Mouse (Mus musculus) ES-E14 (cell line): ENCODE results near the gene Il4i1. TPM values are rescaled to one million over a fixed set of nuclear protein-coding genes. Genes with fewer than 3 reads are reported as not detected.

Experiments used
- DNase-seq: peaks from one replicate; pipeline ENCODE4 v3.0.0-alpha.2; 2013; ENCODE audit warnings: low read depth, low spot score
- H3K27ac ChIP-seq: 2 replicates; pipeline ENCODE4 v1.5.1; 2012; ENCODE audit warnings: low read depth, mild to moderate bottlenecking, low read length, moderate library complexity, mixed read lengths; ENCODE audit not compliant: poor library complexity, insufficient read depth, severe bottlenecking
- H3K36me3 ChIP-seq: 2 replicates; pipeline ENCODE4 v1.6.1; 2012; ENCODE audit warnings: mild to moderate bottlenecking, low read length, moderate library complexity, mixed read lengths; ENCODE audit not compliant: control insufficient read depth, poor library complexity, insufficient read depth, severe bottlenecking
- H3K4me1 ChIP-seq, 2 experiments: fragments of 150-350 bp in 1 of 2; sonication (generic) in 1 of 2; 2 replicates each; pipeline ENCODE4 v1.6.1; 2012; ENCODE audit warnings: low read length in 2 of 2, mild to moderate bottlenecking in 1 of 2, mixed read lengths in 1 of 2; ENCODE audit not compliant: control insufficient read depth in 2 of 2, insufficient read depth in 2 of 2, poor library complexity in 1 of 2
- H3K4me3 ChIP-seq, 2 experiments: fragments of 150-350 bp in 1 of 2; sonication (generic) in 1 of 2; 2 replicates each; pipeline ENCODE4 v1.5.1; 2012; ENCODE audit warnings: low read length in 2 of 2, low read depth in 1 of 2, mild to moderate bottlenecking in 1 of 2, mixed read lengths in 1 of 2; ENCODE audit not compliant: insufficient read depth in 1 of 2, poor library complexity in 1 of 2, severe bottlenecking in 1 of 2
- H3K9ac ChIP-seq: 2 replicates; pipeline ENCODE4 v1.6.1; 2012; ENCODE audit warnings: low read depth, mild to moderate bottlenecking, low read length, mixed read lengths; ENCODE audit not compliant: poor library complexity, insufficient read depth, severe bottlenecking
- H3K9me3 ChIP-seq: fragments of 150-350 bp; sonication (generic); 2 replicates; pipeline ENCODE4 v1.6.1; 2012; ENCODE audit warnings: low read depth, mild to moderate bottlenecking, low read length; ENCODE audit not compliant: control insufficient read depth, insufficient read depth
- CHD2 ChIP-seq: IDR thresholded peaks from 2 replicates; pipeline ENCODE4 v1.6.1; 2014; ENCODE audit warnings: mild to moderate bottlenecking, low read depth, low read length, inconsistent platforms
- HCFC1 ChIP-seq: IDR thresholded peaks from 2 replicates; pipeline ENCODE4 v1.6.1; 2012; ENCODE audit warnings: low read length, inconsistent platforms, borderline replicate concordance; ENCODE audit not compliant: insufficient read depth
- MAFK ChIP-seq: IDR thresholded peaks from 2 replicates; pipeline ENCODE4 v1.6.1; 2014; ENCODE audit warnings: mild to moderate bottlenecking, low read depth, low read length, inconsistent platforms; ENCODE audit not compliant: insufficient read depth
- ZC3H11A ChIP-seq: IDR thresholded peaks from 2 replicates; pipeline ENCODE4 v1.6.1; 2012; ENCODE audit warnings: low read depth, mild to moderate bottlenecking, inconsistent platforms, low read length, borderline replicate concordance
- ZNF384 ChIP-seq: IDR thresholded peaks from 2 replicates; pipeline ENCODE4 v1.6.1; 2012; ENCODE audit warnings: low read depth, low read length, inconsistent platforms
- in situ Hi-C, 2 experiments: fragments of 600-800 bp; cut with MboI; formaldehyde crosslinking; loops; one replicate each; pipeline ENCODE4 v1.15.1; 2025; ENCODE audit warnings: low sequenced_read_pairs in 2 of 2, inconsistent platforms in 1 of 2; ENCODE audit not compliant: unreplicated experiment in 2 of 2
- total RNA-seq: library from RNA; depleted of rRNA; stranded (reverse); fragments of 300-350 nt; gene quantifications from 2 replicates; pipeline ENCODE4 v1.2.3, GENCODE M21; 2012

Il4i1 gene
- total RNA-seq, 1 experiment = 4.8 TPM

- Histone ChIP-seq H3K9ac (0 out of 2 replicates have a peak overlapping the region, but pooled peaks have one; percentile 14), H3K27ac (no peak overlapping the region), H3K9me3 (no peaks in the 10 kb centered on the region), H3K4me3 (peak overlapping the region in 1 of 2 experiments; percentile 76; a peak in 1 of 4 replicates), H3K36me3 (peaks cover 31% of the 10 kb centered on the region), H3K4me1 (peaks cover 0 to 19% of the 10 kb centered on the region in 2 experiments; a peak in 2 of 4 replicates)
- TF ChIP-seq HCFC1 = no peak
- no peak for TF ChIP-seq MAFK
- no peak for TF ChIP-seq CHD2
- TF ChIP-seq ZNF384 = no peak
- no peak for TF ChIP-seq ZC3H11A
- in situ Hi-C loops = no loop called here
- no peak for DNase-seq
Measured at GRCm38 (mm10) chr7:44867802-44868201, 51.6 kb downstream of the Il4i1 start.

GRCm38 (mm10) chr7:44868465-44868864, 52.3 kb downstream of the Il4i1 start:
- H3K9ac ChIP-seq = 0 out of 2 replicates have a peak overlapping the region, but pooled peaks have one; percentile 94
- H3K36me3 ChIP-seq = peaks cover 24% of the 10 kb centered on the region
- no peak overlapping the region for H3K27ac ChIP-seq
- no peaks in the 10 kb centered on the region for H3K9me3 ChIP-seq
- no peak for DNase-seq
- peak overlapping the region; percentile 76 to 97 for H3K4me3 ChIP-seq
- in situ Hi-C loops = no loop called here
- H3K4me1 ChIP-seq = peaks cover 0 to 19% of the 10 kb centered on the region in 2 experiments; a peak in 2 of 4 replicates
- TF ChIP-seq MAFK = no peak
- no peak for TF ChIP-seq HCFC1
- no peak for TF ChIP-seq ZNF384
- TF ChIP-seq ZC3H11A = no peak
- no peak for TF ChIP-seq CHD2

- no peak for DNase-seq
- H3K4me3 ChIP-seq = peak overlapping the region; percentile 76 to 97
- peaks cover 18% of the 10 kb centered on the region for H3K36me3 ChIP-seq
- TF ChIP-seq MAFK = peak; percentile 64; the same call in 1 of the 2 replicates
- TF ChIP-seq ZC3H11A = no peak
- TF ChIP-seq CHD2 = no peak
- TF ChIP-seq ZNF384 = no peak
- no peak for TF ChIP-seq HCFC1
- H3K27ac ChIP-seq = peak overlapping the region; percentile 91
- in situ Hi-C loops = no loop called here
- peak overlapping the region; percentile 94 for H3K9ac ChIP-seq
- peaks cover 0 to 18% of the 10 kb centered on the region in 2 experiments; a peak in 2 of 4 replicates for H3K4me1 ChIP-seq
- no peaks in the 10 kb centered on the region for H3K9me3 ChIP-seq
Measured at GRCm38 (mm10) chr7:44868919-44869696, 52.9 kb downstream of the Il4i1 start.

- Histone ChIP-seq H3K4me1 (peaks cover 0 to 18% of the 10 kb centered on the region in 2 experiments; a peak in 2 of 4 replicates), H3K9me3 (no peaks in the 10 kb centered on the region), H3K9ac (peak within 1 kb of the TSS; percentile 94), H3K4me3 (peak within 1 kb of the TSS; percentile 76 to 97), H3K36me3 (peaks cover 10% of the 10 kb centered on the region; the same call in 1 of the 2 replicates), H3K27ac (peak within 1 kb of the TSS; percentile 91)
- in situ Hi-C loops = no loop called here
- DNase-seq = peak; percentile 92
- no peak for TF ChIP-seq CHD2
- peak; percentile 89 for TF ChIP-seq HCFC1
- no peak for TF ChIP-seq ZC3H11A
Measured at GRCm38 (mm10) chr7:44869697-44870528, 53.7 kb downstream of the Il4i1 start, which contains the start of gene Ptov1. Gene Ptov1 (minus strand): TSS chr7:44869788.
